Mouse (Mus musculus): ENCODE measurements around the gene BC025920.

GRCm38 (mm10) chr10:81620786-81621185 lies 14.7 kb downstream of the BC025920 start:
- TF ChIP-seq EP300 (IDR thresholded peaks at IDR 0.05; ENCODE audit: low read depth) (no peak), CTCF (IDR thresholded peaks at IDR 0.05; ENCODE audit: low read depth) (no peak)

Data from liver, embryonic 14.5 days (tissue).